Mouse (Mus musculus) midbrain, embryonic 11.5 days (tissue): Measurements from ENCODE around the gene Cdr2l. TPM values are rescaled to one million over a fixed set of nuclear protein-coding genes. Genes with fewer than 3 reads are reported as not detected.

Source experiments
- ATAC-seq: fragments of 200-750 bp; cut with Nextera tagmentation; 2 replicates; pipeline ENCODE4 v1.8.0; 2017; ENCODE audit warnings: moderate TSS enrichment, moderate library complexity; ENCODE audit not compliant: low FRiP score
- DNase-seq: peaks from one replicate; pipeline ENCODE4 v3.0.0; 2015; ENCODE audit warnings: low spot score; ENCODE audit errors: missing footprints
- H3K27ac ChIP-seq: fragments of 300-500 bp; sonication (generic); 2 replicates; pipeline ENCODE4 v1.5.1; 2014; ENCODE audit warnings: low read depth, low read length
- H3K27me3 ChIP-seq: fragments of 300-500 bp; sonication (generic); 2 replicates; pipeline ENCODE4 v1.6.1; 2014; ENCODE audit warnings: mild to moderate bottlenecking, low read length, moderate library complexity, mixed read lengths; ENCODE audit not compliant: control insufficient read depth, insufficient read depth
- H3K36me3 ChIP-seq: fragments of 300-500 bp; sonication (generic); 2 replicates; pipeline ENCODE4 v1.6.1; 2014; ENCODE audit warnings: mild to moderate bottlenecking, low read length, moderate library complexity, mixed read lengths; ENCODE audit not compliant: control insufficient read depth, insufficient read depth
- H3K4me1 ChIP-seq: fragments of 300-500 bp; sonication (generic); 2 replicates; pipeline ENCODE4 v1.6.1; 2014; ENCODE audit warnings: low read length; ENCODE audit not compliant: control insufficient read depth, insufficient read depth
- H3K4me2 ChIP-seq: fragments of 300-500 bp; sonication (generic); 2 replicates; pipeline ENCODE4 v1.6.1; 2014; ENCODE audit warnings: mild to moderate bottlenecking, moderate library complexity
- H3K4me3 ChIP-seq: fragments of 300-500 bp; sonication (generic); 2 replicates; pipeline ENCODE4 v1.5.1; 2014; ENCODE audit warnings: low read depth, low read length
- H3K9ac ChIP-seq: fragments of 300-500 bp; sonication (generic); 2 replicates; pipeline ENCODE4 v1.6.1; 2014; ENCODE audit warnings: low read length
- H3K9me3 ChIP-seq: fragments of 300-500 bp; sonication (generic); 2 replicates; pipeline ENCODE4 v1.6.1; 2016; ENCODE audit warnings: low read length; ENCODE audit not compliant: control insufficient read depth
- WGBS: fragments of 180-500 bp; shearing (Covaris S2); extraction: QIAGEN DNeasy Blood & Tissue Kit; methylation state at CpG from one replicate; pipeline ENCODE4 v1.1.7; 2014; 5-methylcytosine and 5-hydroxymethylcytosine counted together
- polyA plus RNA-seq: library from polyadenylated mRNA; unstranded; fragments of >200 nt; fragmentation: Nextera tagmentation; extraction: Ambion mirVana; gene quantifications from 2 replicates; pipeline ENCODE4 v1.2.1, GENCODE M21; 2014

Gene Cdr2l
- polyA plus RNA-seq, 1 experiment from 2014 or later: 20.9 TPM

DNA sequence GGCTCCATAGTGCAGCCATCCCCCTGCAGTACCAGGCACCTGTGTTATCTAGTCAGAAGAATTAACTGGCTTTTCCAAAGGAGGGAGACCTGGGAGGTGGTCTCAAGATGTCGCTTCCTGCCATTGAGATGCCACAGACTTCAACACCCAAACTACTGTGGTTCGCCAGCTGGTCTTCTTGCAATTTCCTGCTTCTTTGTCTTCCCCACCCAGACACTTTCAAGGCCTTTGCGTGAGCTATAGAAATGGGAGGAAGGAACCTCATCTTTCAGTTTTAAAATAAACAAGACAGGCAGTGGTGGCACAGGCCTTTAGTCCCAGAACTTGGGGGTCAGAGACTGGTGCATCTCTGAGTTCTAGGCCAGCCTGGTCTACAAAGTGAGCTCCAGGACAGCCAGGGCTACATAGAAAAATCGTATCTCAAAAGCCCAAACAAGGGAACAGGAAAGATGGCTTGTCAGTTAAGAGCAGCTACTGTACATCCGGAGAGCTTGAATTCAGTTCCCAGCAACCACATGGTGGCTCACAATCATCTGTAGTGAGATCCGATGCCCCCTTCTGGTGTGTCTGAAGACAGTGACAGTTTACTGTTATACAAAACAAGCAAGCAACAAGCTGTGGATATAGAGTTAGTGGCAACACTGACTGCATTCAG, 26.7 kb downstream of the Cdr2l start:
- Histone ChIP-seq H3K4me3 (no peak overlapping the region), H3K27me3 (no peaks in the 10 kb centered on the region), H3K4me1 (peaks cover 59% of the 10 kb centered on the region), H3K36me3 (peaks cover 6% of the 10 kb centered on the region), H3K4me2 (peak overlapping the region; percentile 6; the same call in 1 of the 2 replicates), H3K9me3 (no peaks in the 10 kb centered on the region), H3K27ac (peak overlapping the region; percentile 95), H3K9ac (peak overlapping the region; percentile 13)
- ATAC-seq (no peak), DNase-seq (no peak)
- 79% methylated on average over 6 of the region's 6 CpGs for WGBS

GRCm38 (mm10) chr11:115409556-115409955, 27.8 kb downstream of the Cdr2l start:
- 18% methylated on average over 7 of the region's 7 CpGs for WGBS
- peak overlapping the region; percentile 95 for H3K27ac ChIP-seq
- H3K9me3 ChIP-seq: no peaks in the 10 kb centered on the region
- peak; percentile 93 for DNase-seq
- peaks cover 6% of the 10 kb centered on the region for H3K36me3 ChIP-seq
- no peak overlapping the region for H3K4me3 ChIP-seq
- peaks cover 57% of the 10 kb centered on the region for H3K4me1 ChIP-seq
- peak overlapping the region; percentile 13 for H3K9ac ChIP-seq
- peak; percentile 54 for ATAC-seq
- peak overlapping the region; percentile 28; the same call in 1 of the 2 replicates for H3K4me2 ChIP-seq
- H3K27me3 ChIP-seq: no peaks in the 10 kb centered on the region

DNA sequence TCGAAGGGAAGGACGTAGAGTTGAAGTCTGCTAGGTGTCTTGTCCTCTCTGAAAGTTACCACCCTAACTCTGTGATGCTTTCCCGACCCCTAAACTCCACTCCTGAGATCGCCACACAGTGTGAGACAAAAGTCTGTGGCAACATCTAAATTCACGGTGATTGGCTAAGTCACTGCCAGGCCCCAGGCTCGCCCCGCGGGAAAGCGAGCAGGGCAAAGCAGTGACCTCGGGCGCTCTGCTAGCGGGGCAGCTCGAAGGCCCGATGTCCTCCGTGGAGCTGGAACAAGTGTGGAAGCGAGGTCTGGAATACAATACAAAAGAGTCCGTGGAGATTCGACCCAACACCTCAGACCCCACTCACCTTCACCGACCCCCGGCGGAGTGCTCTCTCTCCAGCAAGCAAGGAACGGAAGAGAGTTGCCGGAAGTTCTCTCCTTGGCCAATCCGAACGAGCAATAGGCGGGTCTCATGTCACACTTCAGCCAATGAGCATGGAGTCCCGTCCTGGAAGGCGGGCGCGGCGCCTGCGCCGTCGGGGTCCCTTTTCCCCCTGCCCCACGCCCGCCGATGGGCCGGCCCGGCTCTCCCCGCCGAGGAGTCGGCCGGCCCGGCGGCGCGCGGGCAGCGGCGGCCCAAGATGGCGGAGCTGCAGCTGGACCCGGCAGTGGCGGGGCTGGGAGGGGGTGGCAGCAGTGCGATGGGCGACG, 38.0 kb downstream of the Cdr2l start, which contains the start of the genes Atp5h and Kctd2:
Gene Atp5h, minus strand, starts transcription at position 432 of the 707 bp plus-strand sequence.
Gene Kctd2, plus strand, starts transcription at position 598 of the 707 bp plus-strand sequence.
- under 1% methylated on average over 44 of the region's 56 CpGs for WGBS
- peak within 1 kb of the TSS; percentile 74 for H3K27ac ChIP-seq
- H3K4me3 ChIP-seq: peak within 1 kb of the TSS; percentile 99
- peak within 1 kb of the TSS; percentile 97 for H3K9ac ChIP-seq
- ATAC-seq (peak; percentile 98), DNase-seq (peak; percentile 98)
- H3K9me3 ChIP-seq: no peaks in the 10 kb centered on the region
- peaks cover 6% of the 10 kb centered on the region for H3K36me3 ChIP-seq
- peak within 1 kb of the TSS; percentile 99 for H3K4me2 ChIP-seq
- H3K4me1 ChIP-seq: peaks cover 19% of the 10 kb centered on the region
- no peaks in the 10 kb centered on the region for H3K27me3 ChIP-seq

GRCm38 (mm10) chr11:115420336-115421190, 38.8 kb downstream of the Cdr2l start:
- Histone ChIP-seq H3K36me3 (peaks cover 7% of the 10 kb centered on the region), H3K9ac (peak overlapping the region; percentile 97), H3K27me3 (no peaks in the 10 kb centered on the region), H3K9me3 (no peaks in the 10 kb centered on the region), H3K27ac (peak overlapping the region; percentile 74), H3K4me3 (peak overlapping the region; percentile 99), H3K4me2 (peak overlapping the region; percentile 99), H3K4me1 (peaks cover 19% of the 10 kb centered on the region)
- peak; percentile 74 for ATAC-seq
- DNase-seq: peak; percentile 93
- WGBS: 3% methylated on average over 43 of the region's 45 CpGs

DNA sequence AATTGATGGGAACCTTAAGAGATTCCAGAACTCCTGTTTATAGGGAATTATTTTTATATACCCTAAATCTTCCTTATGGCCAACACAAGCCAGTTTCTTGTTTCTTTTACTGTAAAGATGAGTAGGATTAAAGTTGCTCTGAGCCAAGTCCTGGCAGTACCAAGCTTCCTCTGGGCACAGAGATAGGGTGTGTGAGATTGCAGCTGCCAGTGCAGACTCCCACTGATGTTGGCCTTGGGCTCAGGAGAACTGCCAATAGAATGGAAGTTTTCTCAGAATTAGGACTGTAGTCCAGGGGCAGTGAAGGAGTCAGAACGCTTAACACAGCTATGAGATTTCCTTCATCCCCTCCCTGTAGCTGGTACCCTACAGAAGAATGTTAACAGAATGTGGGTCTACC, 39.6 kb downstream of the Cdr2l start:
- DNase-seq: no peak
- H3K4me2 ChIP-seq: peak overlapping the region; percentile 99
- peak overlapping the region; percentile 99 for H3K4me3 ChIP-seq
- no peaks in the 10 kb centered on the region for H3K27me3 ChIP-seq
- H3K4me1 ChIP-seq: peaks cover 19% of the 10 kb centered on the region
- peak overlapping the region; percentile 97; the same call in 1 of the 2 replicates for H3K9ac ChIP-seq
- no peak for ATAC-seq
- H3K36me3 ChIP-seq: peaks cover 6% of the 10 kb centered on the region
- 74% methylated on average over 1 of the region's 1 CpGs for WGBS
- no peaks in the 10 kb centered on the region for H3K9me3 ChIP-seq
- H3K27ac ChIP-seq: no peak overlapping the region

GRCm38 (mm10) chr11:115421972-115422371, 40.3 kb downstream of the Cdr2l start:
- Histone ChIP-seq H3K27ac (no peak overlapping the region), H3K4me1 (peaks cover 19% of the 10 kb centered on the region), H3K36me3 (peaks cover 8% of the 10 kb centered on the region), H3K27me3 (no peaks in the 10 kb centered on the region), H3K9ac (no peak overlapping the region), H3K4me3 (no peak overlapping the region), H3K4me2 (no peak overlapping the region), H3K9me3 (no peaks in the 10 kb centered on the region)
- no peak for ATAC-seq
- DNase-seq: no peak
- 92% methylated on average over 16 of the region's 16 CpGs for WGBS

DNA sequence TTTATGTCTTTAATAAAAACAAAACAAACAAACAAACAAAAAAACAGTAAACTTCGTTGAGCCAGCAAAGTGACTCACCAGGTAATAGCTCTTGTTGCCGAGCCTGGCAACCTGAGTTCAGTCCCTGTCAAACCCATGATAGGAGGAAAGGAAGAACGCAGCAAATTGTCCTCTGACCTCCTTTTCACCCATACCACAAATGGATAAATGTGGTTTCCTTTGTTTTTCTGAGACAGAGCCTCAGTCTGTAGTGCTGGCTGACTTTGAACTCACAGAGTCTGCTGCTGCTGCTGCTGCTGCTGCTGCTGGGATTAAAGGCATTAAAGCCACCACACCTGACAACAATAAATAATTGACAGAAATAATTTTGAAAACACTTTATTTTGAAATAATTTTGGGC, 41.4 kb downstream of the Cdr2l start:
- ATAC-seq: no peak
- no peaks in the 10 kb centered on the region for H3K9me3 ChIP-seq
- H3K4me3 ChIP-seq: no peak overlapping the region
- DNase-seq: no peak
- peaks cover 8% of the 10 kb centered on the region for H3K36me3 ChIP-seq
- no peak overlapping the region for H3K4me2 ChIP-seq
- H3K9ac ChIP-seq: no peak overlapping the region
- 87% methylated on average over 3 of the region's 3 CpGs for WGBS
- no peak overlapping the region for H3K27ac ChIP-seq
- H3K27me3 ChIP-seq: no peaks in the 10 kb centered on the region
- H3K4me1 ChIP-seq: peaks cover 25% of the 10 kb centered on the region

DNA sequence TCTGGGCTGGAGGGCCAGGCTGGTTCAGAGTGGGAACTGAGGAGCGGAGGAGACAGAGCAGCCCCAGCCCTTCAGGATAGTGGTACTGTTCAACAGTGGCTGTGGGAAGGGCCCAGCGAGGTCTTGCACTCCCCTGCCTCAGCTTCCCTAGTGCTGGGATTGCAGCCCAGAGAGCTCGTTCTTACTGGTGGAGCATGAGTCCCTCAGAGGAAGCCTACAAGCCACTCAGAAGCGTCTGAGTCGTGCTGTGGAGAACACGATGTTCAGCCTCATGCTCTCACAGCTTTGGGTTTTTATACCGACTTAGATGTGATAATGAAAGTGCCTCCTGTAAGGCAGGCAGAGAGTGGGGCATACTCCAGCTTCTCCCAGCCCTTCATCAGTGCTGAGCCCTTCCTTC, 43.0 kb downstream of the Cdr2l start:
- H3K36me3 ChIP-seq: peaks cover 11% of the 10 kb centered on the region
- H3K9me3 ChIP-seq: no peaks in the 10 kb centered on the region
- H3K4me1 ChIP-seq: peaks cover 16% of the 10 kb centered on the region
- H3K9ac ChIP-seq: no peak overlapping the region
- H3K27me3 ChIP-seq: no peaks in the 10 kb centered on the region
- H3K27ac ChIP-seq: no peak overlapping the region
- H3K4me3 ChIP-seq: no peak overlapping the region
- no peak overlapping the region for H3K4me2 ChIP-seq
- DNase-seq (no peak), ATAC-seq (no peak)
- WGBS: 84% methylated on average over 7 of the region's 7 CpGs
